Mouse (Mus musculus) neutrophil, adult 5-6 weeks (primary cell): ENCODE measurements around the gene Smim26. TPM values are rescaled to one million over a fixed set of nuclear protein-coding genes. Genes with fewer than 3 reads are reported as not detected.
"Not testable (repeated sequence)": the region's sequence is repeated elsewhere in the genome, so short reads cannot be mapped to it uniquely, and the experiment has no call there.

Experiments used
- ATAC-seq: fragments of 151-379, 151-347 bp; 2 replicates; pipeline ENCODE4 v1.8.0; 2017; ENCODE audit warnings: mild to moderate bottlenecking, moderate TSS enrichment; ENCODE audit not compliant: insufficient number of reproducible peaks, poor library complexity, low FRiP score, severe bottlenecking; ENCODE audit errors: extremely low read depth
- total RNA-seq: library from RNA; stranded (forward); fragments of 200-1000 nt; gene quantifications from 2 replicates; pipeline ENCODE4 v1.2.3, GENCODE M21; 2017

Smim26 gene
- total RNA-seq, result 2.5 and 2.7 TPM in 2 replicates

GRCm38 (mm10) chr2:144593951-144594651, at the start of gene Smim26:
Smim26 (plus strand) TSS chr2:144594054.
- ATAC-seq, result peak; percentile 96

- ATAC-seq, result no peak
These were observed 49.2 kb upstream of the Smim26 start for GRCm38 (mm10) chr2:144544630-144545029.

- no peak for ATAC-seq
These were observed 48.8 kb upstream of the Smim26 start for GRCm38 (mm10) chr2:144545061-144545460.

GRCm38 (mm10) chr2:144545481-144545880, 48.4 kb upstream of the Smim26 start:
- no peak for ATAC-seq

- no peak for ATAC-seq
These were observed 46.3 kb upstream of the Smim26 start for GRCm38 (mm10) chr2:144547559-144547958.

GRCm38 (mm10) chr2:144550529-144550928, 43.3 kb upstream of the Smim26 start, which contains the start of gene Rbbp9:
Rbbp9 (minus strand) TSS chr2:144550869.
- peak; percentile 80 for ATAC-seq

- no peak for ATAC-seq
These were observed 39.9 kb upstream of the Smim26 start for GRCm38 (mm10) chr2:144553905-144554304.

GRCm38 (mm10) chr2:144555286-144555819, 38.5 kb upstream of the Smim26 start:
- ATAC-seq, result no peak

GRCm38 (mm10) chr2:144555820-144556552, 37.9 kb upstream of the Smim26 start, which contains the start of gene Sec23b:
Sec23b (plus strand) TSS chr2:144556229.
- peak; percentile 98 for ATAC-seq

GRCm38 (mm10) chr2:144588723-144589122, 5.1 kb upstream of the Smim26 start:
- ATAC-seq, result no peak

- ATAC-seq, result not testable (repeated sequence)
These were observed 818 bp upstream of the Smim26 start for GRCm38 (mm10) chr2:144593036-144593435.

GRCm38 (mm10) chr2:144598006-144598405, 4.2 kb downstream of the Smim26 start:
- no peak for ATAC-seq

GRCm38 (mm10) chr2:144599831-144600687, 6.2 kb downstream of the Smim26 start, which contains the start of gene Dtd1:
Dtd1 (plus strand) TSS chr2:144599897.
- peak; percentile 98 for ATAC-seq

- ATAC-seq, result no peak
These were observed 7.7 kb downstream of the Smim26 start for GRCm38 (mm10) chr2:144601576-144601975.

GRCm38 (mm10) chr2:144613956-144614355, 20.1 kb downstream of the Smim26 start:
- no peak for ATAC-seq

- ATAC-seq, result no peak
These were observed 23.4 kb downstream of the Smim26 start for GRCm38 (mm10) chr2:144617074-144617874.

GRCm38 (mm10) chr2:144621491-144621890, 27.6 kb downstream of the Smim26 start:
- ATAC-seq, result no peak

GRCm38 (mm10) chr2:144633551-144633950, 39.7 kb downstream of the Smim26 start:
- no peak for ATAC-seq
